Mouse (Mus musculus): Measurements from ENCODE around the gene Tbc1d30. TPM values are rescaled to one million over a fixed set of nuclear protein-coding genes. Genes with fewer than 3 reads are reported as not detected.
A peak's percentile ranks its signal among the peaks of the same experiment; 100 is the strongest.

Tbc1d30 gene
- total RNA-seq (2021) = 10 to 100 TPM; 77.5 to 87.1 TPM

- no peak for DNase-seq (ENCODE audit: low spot score in 2 of 2)
- intact Hi-C loops (cut with DNase I) = no loop called here
Measured at GRCm38 (mm10) chr10:121351066-121351581, at the start of gene Tbc1d30. Gene Tbc1d30, minus strand, starts transcription at chr10:121351278.

- no peak for DNase-seq (ENCODE audit: low spot score in 2 of 2)
- intact Hi-C loops (cut with DNase I) = no loop called here
Measured at GRCm38 (mm10) chr10:121398599-121398998, 47.5 kb upstream of the Tbc1d30 start.

DNA sequence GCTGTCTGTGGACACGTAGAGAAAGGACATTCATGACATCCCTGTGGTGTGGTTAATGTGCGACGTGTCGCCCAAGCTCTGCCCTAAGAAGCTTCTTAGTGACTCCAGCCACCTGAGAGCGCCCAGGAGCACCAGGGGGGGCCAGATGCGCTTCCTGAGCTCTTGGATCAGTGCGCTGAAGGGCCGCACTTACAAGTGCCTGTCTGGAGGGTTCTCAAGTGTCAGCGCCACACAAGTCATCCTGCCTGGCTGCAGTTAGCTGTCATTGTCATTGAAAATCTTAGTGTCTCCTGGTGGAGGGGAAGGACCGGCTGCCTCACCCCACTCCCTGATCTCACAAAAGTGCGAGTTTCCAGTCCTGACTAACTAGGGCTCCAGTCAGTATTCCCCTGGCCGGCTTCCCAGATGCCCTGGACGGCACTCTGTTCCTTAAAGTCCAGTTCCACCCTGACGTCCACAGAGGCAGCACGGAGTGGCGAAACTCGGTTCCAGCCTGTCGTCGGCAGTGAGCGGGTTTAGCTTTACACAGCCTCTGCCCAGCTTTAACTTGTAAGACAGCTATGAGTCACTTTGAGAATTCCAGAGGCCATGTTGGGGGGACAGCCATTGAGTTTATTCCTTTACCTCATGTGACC lies 44.6 kb upstream of the Tbc1d30 start:
- intact Hi-C loops (cut with DNase I) = no loop called here
- DNase-seq (ENCODE audit: low spot score in 2 of 2) = no peak

DNA sequence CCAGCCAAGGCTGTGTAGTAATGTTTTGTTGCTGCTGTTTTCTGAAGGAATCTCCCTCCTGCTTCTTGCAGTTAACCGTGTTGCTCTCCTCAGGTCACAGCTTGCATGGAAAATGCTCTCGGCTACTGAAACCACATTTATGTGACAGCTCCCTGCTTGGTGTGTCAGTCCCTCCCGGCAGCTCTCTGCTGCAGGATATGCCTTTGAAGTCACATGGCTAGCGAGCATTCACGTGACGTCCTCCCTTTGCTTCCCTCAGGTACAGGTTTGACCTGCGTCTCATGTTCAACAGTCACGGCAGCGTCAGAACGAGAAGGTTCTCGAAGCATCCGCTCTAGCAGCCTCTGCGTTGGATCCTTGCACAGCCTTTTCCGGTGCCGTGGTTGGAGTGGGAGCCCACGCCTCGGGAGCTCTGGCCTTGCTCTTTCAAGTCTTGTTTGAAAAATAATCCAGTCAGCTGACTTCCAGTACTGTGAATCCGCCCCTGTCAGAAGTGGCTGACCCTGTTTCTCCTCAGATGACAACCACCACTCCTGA lies 43.8 kb upstream of the Tbc1d30 start:
- no peak for DNase-seq (ENCODE audit: low spot score in 2 of 2)
- intact Hi-C loops (cut with DNase I) = no loop called here

DNA sequence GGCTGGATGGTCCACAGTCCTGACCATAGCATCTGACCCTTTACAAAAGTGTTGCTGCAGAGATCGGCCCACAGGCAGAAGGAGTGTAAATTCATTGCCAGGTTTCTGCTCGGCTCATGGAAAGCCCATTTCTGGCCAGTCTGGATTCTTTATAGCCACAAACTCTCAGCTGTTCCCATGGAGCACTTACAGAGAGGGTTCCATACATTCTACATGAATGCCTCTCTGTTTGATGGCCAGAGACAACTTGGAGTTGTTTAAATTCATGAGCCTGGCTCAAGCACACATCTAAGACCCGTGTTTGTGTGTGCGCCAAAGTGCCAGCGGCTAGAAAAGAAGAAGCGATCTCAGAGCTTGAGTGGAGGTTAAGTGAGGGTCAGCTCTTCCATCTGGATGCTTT lies 43.2 kb upstream of the Tbc1d30 start:
- DNase-seq (ENCODE audit: low spot score in 2 of 2) = no peak
- intact Hi-C loops (cut with DNase I) = no loop called here

GRCm38 (mm10) chr10:121391901-121392300 lies 40.8 kb upstream of the Tbc1d30 start:
- DNase-seq (ENCODE audit: low spot score in 2 of 2) = peak in 1 of 2 experiments; percentile 53
- intact Hi-C loops (cut with DNase I) = no loop called here

GRCm38 (mm10) chr10:121390602-121391001 lies 39.5 kb upstream of the Tbc1d30 start:
- intact Hi-C loops (cut with DNase I) = no loop called here
- no peak for DNase-seq (ENCODE audit: low spot score in 2 of 2)

DNA sequence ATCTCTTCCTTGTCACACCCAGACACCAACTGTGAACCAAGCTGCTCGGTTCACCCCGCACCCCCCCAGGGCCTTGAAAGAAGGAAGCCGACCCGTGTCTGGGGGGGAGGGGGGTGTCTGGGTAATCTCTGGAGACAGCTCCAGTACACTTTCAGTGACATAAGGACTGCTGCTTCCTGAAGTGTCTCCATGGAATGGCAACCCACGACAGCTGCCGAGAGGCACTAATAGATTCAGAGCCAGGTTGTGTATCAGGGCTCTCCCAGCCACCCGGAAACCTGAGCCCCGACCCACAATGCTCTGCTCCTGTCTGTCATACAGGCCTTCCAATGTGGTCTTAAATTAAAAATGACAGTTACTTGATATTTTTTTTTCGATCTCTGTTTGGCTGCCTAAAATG lies 35.3 kb upstream of the Tbc1d30 start:
- intact Hi-C loops (cut with DNase I) = no loop called here
- no peak for DNase-seq (ENCODE audit: low spot score in 2 of 2)

DNA sequence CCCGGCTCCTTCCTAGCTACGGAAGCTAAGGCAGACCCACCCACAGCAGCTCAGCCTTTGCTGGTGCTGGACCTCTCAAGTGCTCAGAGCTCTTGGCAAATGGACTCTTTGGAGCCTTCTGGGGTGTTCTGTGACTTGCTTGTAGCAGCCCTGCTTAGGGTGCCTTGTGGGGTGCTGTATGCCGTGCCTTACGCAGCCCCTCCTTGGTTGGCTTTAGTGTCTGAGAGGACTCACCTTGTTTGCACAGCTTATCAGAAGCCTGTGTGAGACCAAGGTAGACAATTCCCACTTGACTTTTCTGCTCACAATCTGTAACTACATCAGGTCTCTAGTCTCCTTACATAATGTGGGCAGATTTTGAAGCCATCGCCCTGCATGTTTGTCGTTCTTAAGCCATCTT lies 34.6 kb upstream of the Tbc1d30 start:
- intact Hi-C loops (cut with DNase I) = no loop called here
- DNase-seq (ENCODE audit: low spot score in 2 of 2) = no peak

DNA sequence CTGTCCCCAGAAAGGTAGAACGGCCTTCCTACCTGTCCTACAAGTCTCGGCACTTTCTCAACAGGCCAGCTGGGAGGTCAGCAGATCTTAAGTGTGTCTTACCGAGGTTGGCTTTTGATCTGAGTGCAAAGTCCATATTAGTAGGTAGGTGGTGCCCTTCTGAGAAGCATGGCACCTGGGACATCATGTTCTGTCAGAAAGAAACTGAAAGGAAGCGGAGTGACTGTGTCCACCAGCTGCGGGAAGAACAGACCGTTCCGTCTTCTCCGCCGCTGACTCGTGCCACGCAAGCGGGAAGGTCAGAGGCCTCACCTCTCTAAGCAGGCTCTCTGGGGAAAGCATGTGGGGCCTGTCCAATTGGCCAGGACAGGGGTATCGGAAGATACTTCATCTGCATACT lies 33.6 kb upstream of the Tbc1d30 start:
- DNase-seq (ENCODE audit: low spot score in 2 of 2) = no peak
- intact Hi-C loops (cut with DNase I) = no loop called here

DNA sequence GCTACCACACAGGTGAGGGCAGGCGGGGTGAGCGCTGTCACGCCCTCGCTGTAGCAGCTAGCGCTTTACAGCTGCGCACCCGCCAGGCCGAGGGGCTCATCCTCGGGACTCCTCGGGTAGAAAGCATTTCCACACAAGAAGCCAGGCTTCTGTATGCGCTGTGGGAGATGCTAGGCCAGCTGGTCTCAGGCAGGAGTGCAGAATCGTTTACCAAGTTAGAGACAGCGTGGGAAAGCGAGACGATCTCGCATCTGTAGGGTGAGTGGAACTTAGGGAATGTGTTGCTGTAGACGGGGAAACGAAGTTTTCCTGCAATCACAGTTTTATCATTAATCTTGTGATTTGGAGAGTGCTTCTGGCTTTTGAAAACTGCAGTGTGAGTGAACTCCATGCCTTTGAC lies 30.2 kb upstream of the Tbc1d30 start:
- peak in 1 of 2 experiments; percentile 38 for DNase-seq (ENCODE audit: low spot score in 2 of 2)
- intact Hi-C loops (cut with DNase I) = no loop called here

DNA sequence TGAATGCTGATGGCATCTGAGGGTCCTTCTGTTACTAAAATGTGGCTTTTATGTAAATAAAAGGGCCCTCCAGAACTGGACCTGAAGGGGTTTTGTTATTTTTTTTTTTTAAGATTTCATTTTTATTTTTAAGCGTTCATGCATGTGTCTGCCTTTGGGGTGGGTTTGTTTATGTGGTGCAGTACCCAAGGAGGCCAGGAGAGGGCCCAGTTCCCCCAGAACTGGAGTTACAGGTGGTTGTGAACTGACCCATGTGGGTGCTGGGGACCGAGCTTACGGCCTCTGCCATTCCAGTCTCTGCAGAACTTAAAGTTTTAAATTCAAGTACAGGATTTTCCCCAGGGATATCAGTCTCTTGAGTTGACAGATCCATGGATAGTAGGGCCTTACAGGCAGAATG lies 28.3 kb upstream of the Tbc1d30 start:
- intact Hi-C loops (cut with DNase I) = no loop called here
- DNase-seq (ENCODE audit: low spot score in 2 of 2) = no peak

GRCm38 (mm10) chr10:121376530-121377271 lies 25.6 kb upstream of the Tbc1d30 start:
- intact Hi-C loops (cut with DNase I) = no loop called here
- no peak for DNase-seq (ENCODE audit: low spot score in 2 of 2)

DNA sequence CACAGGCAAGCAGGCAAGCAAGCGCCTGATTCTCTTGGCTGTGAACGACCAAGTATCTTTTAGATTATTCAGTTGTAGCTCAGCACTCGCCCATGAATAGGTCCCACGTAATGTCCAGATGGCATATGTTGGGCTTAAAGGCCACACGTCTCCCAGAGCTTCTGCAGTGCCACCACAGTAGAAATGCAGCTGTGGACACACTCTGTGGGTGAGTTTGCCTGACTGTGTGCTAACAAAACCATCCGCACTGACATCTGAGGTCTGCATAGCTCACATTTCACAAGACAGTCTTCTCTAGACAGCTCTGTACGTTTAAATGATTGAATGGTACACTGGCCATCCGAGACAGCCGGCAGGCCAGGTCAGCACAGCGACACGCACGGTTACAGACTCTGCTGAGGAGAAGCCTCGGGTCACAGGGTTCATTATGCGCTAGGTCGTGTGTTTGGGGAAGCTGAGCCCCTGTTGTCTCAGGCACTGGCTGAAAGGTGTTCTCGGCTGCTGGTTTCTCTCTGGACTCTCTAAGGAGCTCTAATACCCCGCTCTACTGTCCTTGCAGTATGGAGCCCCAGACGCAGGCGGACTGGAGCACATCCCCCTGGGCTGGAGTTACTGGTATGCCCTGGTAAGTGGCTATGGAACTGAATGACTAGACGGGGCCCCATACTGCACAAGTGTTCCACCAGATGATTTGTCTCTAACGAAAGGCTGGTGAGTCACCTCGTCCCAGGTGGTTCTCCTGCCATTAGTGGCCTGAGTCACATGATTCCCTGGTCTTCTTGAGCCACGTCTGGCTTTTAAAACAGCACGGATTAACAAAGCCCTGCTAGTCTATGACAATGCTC lies 24.8 kb upstream of the Tbc1d30 start:
- intact Hi-C loops (cut with DNase I) = no loop called here
- no peak for DNase-seq (ENCODE audit: low spot score in 2 of 2)

DNA sequence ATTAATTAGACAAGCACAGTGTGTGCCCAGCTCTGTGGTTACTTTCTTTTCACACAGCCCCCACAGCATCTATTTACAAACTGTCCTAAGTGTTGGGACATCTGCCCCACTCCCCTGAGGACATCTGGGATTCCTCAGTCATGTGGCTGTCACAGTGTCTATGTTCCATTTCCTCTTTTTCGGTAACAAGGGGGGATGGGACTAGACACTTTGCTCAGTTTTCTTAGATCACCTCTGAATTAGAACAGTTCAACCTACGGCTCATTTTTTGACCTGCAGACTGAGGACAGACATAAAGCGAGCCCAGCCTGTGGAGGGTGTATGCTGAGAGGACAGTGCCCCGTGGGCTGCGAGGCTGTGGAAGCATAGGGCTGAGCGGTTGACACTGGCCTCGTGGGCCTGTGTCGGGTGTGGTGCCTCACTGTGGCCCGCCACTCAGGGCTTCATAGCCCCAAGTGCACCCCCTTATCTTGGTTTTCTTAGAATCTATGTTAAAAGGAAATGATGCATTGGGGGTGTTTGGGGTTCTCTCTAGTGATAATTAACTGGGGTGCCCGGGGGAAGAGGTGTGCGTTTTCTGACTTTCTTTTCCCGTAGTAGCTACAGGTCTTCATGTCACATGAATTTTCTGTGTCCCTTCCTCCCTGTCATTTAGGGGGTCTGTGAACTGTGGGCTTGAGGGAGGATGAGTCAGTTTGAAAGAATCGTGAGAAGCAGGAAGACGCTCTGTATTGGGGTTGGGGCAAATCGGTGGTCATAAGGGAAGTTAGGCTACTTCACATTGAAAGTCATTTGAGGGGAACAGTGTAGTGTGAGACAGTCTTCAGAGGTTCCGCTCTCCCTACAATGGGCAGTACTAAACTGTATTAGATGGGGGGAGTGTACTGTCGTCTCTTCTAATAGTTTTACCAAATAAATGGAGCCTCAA lies 23.9 kb upstream of the Tbc1d30 start:
- intact Hi-C loops (cut with DNase I) = no loop called here
- peak in 1 of 2 experiments; percentile 32 for DNase-seq (ENCODE audit: low spot score in 2 of 2)

GRCm38 (mm10) chr10:121374013-121374412 lies 22.9 kb upstream of the Tbc1d30 start:
- no peak for DNase-seq (ENCODE audit: low spot score in 2 of 2)
- intact Hi-C loops (cut with DNase I) = no loop called here

GRCm38 (mm10) chr10:121370777-121371176 lies 19.7 kb upstream of the Tbc1d30 start:
- no peak for DNase-seq (ENCODE audit: low spot score in 2 of 2)
- intact Hi-C loops (cut with DNase I) = no loop called here

DNA sequence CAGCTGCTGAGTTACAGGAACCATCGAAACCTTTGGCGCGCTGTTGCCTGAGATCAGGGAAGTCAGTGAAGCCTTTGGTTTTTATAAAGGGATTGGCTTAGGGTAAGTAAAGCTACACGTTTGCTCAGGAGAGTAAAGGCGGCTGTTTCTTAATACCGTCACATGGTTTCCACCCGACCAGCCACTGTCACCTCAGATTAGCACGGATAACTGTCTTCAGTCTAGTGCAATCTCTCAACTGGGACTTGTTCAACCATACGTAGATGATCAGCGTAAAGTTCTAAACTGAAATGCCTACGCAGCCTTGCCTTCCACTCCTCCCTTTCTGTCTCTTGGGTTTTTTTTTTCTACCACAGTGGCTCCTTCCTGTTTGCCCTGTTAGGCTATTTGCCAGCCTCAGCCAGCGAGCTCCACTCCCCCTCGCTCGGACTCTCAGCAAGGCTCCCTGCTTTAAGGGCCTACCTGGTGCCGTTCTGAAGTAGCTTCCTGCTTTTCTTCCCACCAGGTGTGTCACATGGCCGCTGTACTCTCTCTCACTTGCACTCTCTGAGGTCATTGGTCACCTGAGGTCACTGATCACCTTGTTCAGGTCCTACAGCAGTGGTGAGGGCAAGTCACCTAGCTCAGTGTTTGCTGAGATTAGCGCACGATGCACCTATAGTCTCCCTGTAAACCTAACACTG lies 17.8 kb upstream of the Tbc1d30 start:
- intact Hi-C loops (cut with DNase I) = no loop called here
- DNase-seq (ENCODE audit: low spot score in 2 of 2) = no peak

GRCm38 (mm10) chr10:121367780-121368179 lies 16.7 kb upstream of the Tbc1d30 start:
- DNase-seq (ENCODE audit: low spot score in 2 of 2) = no peak
- intact Hi-C loops (cut with DNase I) = no loop called here
